Mouse (Mus musculus) adrenal gland (tissue): Measurements from ENCODE around the gene Pak2.
"Not testable (repeated sequence)": the region's sequence is repeated elsewhere in the genome, so short reads cannot be mapped to it uniquely, and the experiment has no call there.

ENCODE experiments used
- intact Hi-C: fragments of 180-260 bp; cut with DNase I; formaldehyde crosslinking; loops from one replicate; pipeline ENCODE4 v1.15.1; 2025

Pak2 gene

DNA sequence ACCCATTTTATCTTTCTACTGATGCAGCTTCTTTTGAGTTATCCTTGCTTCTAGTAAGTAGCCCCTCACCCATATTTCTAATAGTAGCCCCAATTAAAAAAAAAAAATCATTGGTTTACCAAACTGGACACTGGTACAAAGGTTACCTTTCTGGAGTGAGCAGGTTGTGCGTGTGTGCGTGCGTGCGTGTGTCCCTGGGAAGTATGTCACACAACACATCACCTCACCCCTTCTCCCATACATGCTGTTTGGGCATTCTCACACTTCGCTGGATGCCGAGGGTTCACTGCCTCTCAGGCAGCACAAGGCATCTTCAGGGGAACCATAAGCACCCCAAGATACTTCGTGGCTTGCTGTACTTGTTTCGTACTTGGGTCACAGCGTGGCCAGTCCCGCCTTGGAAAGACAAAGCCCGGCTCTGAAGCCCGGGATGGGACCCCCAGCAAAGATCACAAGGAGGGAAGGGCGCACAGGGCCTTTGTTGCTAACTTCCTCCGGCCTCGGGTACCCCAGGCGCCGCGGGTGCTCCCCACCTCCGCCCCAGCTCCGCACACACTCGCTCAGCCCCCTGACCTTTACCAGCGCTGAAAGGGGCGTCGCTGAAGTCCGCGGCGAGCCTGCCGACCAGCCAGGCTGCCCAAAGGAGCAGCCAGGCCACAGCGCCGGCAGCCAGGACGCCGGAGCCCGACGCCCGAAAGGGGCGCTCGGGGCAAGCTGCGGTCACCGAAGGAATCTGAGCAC, 19.9 kb upstream of the Pak2 start:
- intact Hi-C loops: no loop called here

DNA sequence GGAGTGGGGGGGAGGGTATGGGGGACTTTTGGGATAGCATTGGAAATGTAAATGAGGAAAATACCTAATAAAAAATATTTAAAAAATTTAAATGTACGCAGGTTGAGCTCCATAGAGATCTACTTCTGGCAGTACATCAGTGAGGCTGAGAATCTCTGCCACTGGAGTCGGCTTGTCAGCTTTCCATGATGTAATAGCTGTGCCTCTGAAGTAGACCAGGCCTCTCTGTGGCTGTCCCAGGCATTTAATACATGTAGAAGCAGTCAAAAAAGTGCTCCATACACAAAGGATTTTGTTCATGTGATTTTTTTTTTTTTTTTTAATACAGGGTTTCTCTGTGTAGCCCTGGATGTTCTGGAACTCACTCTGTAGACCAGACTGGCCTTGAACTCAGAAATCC, 18.6 kb upstream of the Pak2 start:
- intact Hi-C loops: not testable (repeated sequence)

DNA sequence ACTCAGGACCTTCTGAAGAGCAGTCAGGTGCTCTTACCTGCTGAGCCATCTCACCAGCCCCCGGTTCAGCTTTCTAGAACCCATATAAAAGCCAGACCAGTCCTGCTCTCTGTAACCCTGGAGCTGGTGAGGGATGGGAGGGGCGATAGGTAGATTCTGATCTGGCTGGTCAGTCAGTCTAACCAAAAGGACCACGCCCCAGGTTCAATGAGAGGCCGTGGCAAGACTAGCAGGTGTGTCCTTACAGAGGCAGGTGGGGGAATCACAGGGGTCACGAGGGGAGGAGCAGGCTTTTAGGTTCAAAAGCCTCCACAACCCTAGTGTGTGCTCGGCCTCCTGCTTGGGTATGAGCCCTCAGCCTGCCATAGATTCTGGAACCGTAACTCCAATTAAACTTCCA, 12.3 kb upstream of the Pak2 start:
- intact Hi-C loops: no loop called here

DNA sequence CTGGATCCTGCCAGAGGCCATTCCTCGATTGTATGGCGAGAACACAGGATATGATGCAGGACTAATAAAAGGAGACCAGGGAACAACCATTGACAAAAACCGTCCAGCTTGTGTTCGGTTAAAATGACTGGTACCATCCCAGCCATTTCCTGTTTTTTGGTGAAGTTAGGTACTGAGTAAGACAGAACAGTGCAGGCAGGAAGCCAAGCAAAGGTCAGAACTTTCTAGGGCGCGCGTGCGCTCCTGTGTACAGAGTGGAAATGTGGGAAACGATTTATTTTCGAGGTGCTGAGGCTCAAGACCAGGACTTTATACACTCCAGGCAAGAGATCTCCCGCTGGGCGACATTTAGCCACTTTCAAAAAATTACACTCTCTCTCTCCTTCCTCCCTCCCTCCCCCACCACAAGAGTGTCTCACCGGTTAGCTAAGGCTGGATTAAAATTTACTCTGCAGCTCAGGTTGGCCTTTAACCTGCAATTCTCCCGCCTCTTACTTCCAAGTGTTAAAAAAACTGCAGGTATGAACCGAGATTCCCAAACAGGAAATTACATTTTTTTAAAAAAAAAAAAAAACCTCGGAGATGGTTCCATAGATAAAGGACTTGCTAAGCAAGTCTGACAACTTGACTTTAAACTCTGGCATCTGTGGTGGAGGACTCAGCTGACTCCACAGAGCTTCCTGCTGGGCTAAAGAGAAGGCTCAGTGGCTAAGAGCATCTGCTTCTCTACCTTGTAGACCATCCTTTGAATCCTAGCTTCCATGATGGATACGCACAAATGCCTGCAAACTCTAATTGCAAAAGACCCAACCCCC, 8.7 kb upstream of the Pak2 start:
- intact Hi-C loops: no loop called here

DNA sequence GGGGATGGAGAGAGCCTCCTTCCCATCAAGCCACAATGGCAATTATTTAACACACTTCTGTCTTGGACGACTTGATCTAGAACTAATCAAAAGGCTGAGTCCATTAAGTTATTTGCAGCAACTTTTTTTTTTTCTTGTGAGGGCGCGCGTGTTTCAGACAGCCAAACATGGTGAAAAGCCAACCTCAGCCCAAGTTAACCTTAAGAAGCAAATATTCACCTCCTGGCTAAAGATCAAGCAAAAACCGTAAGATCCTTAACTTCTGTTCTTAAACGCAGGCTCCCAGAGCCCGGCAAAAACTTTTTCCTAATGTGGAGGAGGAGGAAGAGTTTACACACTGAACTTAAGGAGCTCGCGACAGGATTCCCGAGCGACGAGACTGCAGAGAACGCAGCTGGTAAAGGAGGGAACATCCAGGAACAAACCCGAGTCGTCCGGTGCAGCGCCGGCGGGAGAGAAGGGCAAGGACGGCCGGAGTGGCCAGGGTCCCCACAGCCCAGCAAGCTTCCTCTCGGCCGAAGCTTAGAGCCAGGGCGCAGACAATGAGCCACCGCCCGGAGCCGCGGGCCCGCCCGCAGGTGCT, 643 bp downstream of the Pak2 start:
- intact Hi-C loops: no loop called here

DNA sequence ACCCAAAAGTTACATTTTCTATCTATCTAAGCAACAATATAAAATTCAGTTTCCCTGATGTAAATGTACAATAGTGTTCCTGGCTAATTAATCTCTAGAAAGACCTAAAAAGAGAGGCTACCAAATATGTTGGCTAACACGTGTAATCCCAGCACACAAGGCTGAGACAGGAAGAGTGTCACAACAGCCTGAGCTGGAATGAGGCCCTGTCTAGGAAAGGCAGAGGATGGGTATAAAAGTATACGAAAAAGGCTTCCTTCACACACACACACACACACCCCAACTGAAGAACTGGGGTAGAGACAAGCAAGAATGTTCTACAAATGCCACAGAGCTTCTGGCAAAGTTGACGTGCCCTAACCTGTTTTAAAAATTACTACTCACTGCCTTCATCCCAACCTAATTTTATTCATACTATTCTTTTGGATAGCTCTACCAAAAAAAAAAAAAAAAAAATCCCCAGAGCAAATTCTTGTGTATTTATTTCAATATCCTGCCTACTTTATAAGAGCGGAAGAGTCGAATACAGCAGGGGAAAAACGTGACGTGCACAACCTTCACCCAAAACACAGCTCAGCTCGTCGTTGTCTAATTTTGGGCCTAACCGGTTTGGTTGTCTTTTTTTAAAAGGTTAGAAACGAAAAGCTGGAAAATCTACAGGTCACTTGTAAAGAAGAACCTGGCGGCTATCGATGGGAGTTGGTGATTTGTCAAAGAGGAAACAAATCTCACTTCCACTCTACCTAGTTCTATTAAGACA, 1.3 kb downstream of the Pak2 start:
- intact Hi-C loops: no loop called here

DNA sequence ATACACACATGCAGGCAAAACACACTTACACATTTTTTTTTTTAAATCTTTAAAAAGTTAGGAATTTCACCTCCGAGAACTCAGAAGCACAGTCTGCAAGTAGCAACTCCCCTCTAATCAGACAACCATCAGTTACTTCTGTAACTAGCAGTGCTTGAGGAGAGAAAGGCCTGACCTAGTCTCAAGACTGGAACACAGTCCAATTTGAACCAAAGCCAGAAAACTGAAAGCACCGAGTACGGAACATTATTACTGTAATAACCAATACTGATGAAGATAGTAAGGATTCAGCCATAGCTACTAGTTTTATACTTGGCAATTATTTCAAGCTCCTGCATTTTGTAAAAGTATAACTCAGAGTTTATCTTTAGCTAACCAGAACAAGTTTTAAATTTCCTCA, 2.7 kb downstream of the Pak2 start:
- intact Hi-C loops: no loop called here

DNA sequence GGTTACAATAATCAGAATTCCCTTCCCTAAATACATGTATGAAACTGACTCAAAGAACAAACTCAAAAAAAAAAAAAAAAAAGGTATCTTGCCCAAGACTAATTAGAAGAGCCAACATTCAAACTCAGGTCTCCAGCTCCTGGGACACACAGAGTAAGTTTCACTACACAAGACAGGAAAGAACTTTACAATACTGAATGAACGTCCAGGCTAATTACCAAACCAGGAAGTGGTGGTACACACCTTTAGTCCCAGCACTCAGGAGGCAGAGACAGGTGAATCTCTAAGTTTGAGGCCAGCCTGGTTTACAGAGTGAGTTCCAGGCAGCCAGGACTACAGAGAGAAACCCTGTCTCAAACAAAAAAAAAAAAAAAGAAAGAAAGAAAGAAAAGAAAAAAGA, 3.4 kb downstream of the Pak2 start:
- intact Hi-C loops: no loop called here

DNA sequence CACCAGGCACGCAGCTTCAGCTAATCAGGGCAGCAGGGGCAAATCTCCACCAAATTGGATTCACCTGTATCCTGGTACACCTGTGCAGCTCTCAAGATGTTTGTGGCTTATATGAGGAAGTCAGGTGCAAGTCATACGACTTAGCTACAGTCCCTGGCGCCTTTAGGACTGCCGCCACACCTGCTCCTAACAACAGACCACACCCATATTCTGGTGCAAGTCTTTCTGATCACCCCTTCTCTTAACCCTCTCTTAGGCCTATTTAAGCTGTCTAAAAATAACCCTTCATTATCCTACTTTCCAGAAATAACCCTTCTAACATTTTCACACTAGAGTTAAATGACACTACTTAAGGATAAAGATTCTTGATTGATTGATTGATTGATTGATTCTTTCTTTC, 9.1 kb downstream of the Pak2 start:
- intact Hi-C loops: not testable (repeated sequence)

DNA sequence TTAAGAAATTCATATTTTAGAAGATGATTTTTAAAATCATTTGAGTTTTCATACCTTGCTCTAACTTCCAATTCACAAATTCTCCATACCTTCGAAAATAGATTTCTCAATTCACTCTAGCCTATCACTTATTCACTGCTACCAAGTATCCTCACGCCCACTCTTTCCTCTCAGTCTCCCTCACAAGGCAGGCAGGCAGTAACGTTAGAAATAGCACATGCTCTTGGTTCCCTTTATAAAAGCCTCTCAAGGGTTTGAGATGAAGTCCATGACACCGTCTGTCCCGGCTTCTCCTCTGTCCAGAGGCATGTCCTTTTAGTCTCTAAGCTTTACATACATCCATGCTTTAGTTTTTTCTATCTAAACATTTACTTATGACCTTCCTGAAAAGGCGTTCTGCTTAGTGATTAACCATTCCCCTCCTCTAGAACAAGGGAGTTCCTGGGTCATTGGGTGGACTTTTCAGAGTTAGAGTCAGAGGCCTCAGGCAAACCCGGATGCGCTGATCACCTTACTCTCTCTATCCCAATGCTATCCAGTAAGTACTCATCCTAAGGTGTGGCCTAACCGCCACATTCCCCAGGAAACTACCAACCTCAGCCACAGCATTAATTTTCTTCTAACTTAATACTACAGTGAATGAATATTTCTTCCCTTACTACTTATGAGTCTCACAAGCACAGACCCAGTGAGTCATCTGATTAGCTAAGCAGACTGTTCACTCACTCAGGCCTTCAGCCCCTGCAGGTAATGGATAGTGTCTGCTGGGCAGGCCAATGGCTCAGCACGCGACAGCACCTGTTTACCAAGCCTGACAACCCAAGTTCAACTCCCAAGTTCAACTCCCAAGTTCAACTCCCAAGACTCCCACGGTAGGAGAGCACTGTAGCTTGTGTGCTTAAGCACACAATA, 10.5 kb downstream of the Pak2 start:
- intact Hi-C loops: no loop called here

DNA sequence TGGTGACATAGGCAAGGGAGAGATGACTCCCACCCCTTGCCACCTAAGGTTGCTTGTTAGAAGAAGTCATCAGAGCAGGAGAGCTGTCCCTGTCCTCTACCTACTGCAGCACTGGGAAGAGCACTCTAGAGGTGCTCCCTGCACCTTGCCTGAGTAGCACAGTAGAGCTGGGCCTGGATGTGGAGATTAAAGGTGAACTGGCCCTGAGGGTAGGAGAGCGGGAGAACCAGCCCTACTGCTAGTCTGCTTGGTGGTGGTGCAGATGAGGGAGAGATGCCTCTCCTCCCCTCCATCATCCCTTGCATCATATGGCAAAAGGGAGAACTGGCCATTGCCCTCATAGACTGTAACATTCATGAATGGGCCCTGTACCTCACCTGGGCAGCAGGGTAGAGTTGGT, 12.2 kb downstream of the Pak2 start:
- intact Hi-C loops: no loop called here

DNA sequence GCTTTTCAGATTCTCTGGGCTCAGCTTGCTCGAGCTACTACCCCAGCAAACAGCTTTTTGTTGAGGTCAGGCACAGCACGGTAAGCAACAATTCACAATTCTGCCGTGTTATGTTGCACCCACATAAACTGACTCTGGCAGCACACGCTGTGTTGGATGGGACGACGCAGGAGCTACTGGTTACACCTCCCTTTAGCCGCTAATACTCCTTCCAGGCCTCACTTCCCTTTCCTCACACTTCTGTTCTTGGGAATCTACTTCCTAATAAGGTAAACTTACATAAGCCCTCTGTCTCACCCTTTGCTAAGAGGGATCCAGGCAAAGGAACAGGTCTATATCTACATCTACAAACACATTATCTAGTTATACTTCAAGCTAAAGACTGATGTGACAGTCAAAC, 15.2 kb downstream of the Pak2 start:
- intact Hi-C loops: no loop called here

DNA sequence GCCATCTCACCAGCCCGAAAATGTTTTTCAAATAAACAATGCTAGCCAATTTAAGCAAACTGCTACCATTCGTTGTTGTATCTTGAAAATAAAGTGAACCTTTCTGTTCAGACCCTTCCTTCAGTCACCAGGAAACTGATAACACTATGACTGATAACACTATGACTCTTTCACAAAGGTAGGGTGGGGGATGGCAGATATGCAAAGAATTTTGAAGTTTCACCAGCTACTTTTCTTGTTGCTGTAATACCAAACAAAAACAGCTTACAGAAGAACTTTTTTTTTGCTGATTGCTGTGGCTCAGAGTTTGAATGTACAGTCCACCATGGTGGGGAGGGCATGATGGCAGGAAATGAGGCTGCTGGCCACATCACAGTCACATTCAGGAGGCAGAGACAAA, 16.9 kb downstream of the Pak2 start:
- intact Hi-C loops: no loop called here

DNA sequence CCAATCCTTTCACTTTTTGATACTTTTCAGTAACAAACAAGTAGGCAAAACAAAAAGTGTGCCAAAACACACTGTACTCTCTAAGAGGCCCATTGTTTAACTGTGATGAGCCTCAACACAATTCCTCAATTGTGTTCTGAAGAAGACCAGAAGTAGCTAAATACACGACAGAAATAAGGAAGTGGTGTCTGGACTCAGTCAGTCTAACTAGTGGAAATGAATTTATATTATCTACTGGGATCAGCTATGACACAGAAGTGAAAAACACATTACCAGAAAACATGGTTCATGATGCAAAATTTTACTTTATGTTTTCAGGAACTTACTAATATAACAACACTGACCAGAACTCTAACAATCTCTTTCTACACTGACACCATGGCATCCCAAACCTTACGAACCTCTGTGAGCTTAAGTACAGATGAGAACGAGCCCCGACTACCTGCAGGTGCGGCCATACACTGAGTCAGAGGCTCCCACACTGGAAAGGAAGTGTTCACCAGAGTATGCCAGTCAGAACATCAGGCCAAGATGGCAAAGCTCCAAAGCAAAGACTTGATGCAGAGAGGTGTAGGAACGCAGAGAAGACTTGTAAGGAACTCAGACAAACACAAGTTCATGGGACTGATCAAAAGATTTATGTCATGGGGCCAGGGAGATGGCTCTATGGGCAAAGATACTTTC, 19.2 kb downstream of the Pak2 start:
- intact Hi-C loops: no loop called here

DNA sequence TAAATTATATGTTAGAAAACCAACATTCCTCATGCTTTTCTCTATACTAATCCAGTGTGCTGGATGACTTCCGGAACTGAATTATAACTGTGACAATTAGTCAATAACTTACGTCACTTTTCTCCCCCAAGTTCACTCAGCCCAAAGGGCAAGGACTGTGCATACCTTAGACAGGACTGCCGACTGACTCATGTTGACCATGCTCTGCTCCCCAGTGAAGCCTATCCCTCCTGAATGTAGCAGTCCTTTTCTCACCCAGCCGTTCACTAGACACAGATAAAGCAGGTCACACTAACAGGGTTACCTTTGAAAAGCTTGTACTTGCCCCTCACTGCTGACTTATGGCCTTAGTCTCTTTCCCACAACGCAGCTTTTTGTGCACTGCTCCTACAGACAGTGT, 20.3 kb downstream of the Pak2 start:
- intact Hi-C loops: no loop called here

DNA sequence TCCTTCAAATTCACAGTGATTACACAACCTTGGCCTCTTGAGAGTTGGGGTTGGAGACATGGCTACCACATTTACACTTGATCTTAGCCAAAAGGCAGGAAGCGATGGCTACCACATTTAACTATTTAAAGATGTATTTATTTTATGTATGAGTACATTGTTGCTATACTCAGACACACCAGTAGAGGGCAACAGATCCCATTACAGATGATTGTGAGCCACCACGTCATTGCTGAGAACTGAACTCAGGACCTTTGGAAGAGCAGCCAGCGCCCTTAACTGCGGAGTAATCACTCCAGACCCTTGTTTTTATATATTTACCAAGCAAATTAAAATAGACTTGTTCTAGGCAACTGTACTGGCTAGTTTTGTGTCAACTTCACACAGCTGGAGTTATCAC, 36.8 kb downstream of the Pak2 start:
- intact Hi-C loops: no loop called here

DNA sequence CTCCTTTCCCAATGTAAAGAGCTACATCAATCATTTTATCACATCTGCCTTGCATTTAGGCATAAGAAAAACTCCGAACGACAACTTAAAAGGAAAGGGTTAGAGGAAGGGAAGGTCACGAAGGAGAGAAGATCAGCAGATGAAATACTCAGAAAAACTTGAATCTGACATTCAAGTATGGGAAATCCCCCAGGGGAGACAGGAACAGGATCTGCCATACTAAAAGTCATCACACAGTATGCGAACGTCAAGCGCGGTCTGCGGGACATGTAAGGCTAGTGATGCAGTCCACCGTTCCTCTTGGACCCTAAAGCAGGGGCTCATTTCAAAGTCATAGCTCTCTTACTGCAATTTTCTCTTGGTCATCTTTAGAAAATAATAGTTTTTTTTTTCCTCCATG, 59.5 kb downstream of the Pak2 start:
- intact Hi-C loops: no loop called here

DNA sequence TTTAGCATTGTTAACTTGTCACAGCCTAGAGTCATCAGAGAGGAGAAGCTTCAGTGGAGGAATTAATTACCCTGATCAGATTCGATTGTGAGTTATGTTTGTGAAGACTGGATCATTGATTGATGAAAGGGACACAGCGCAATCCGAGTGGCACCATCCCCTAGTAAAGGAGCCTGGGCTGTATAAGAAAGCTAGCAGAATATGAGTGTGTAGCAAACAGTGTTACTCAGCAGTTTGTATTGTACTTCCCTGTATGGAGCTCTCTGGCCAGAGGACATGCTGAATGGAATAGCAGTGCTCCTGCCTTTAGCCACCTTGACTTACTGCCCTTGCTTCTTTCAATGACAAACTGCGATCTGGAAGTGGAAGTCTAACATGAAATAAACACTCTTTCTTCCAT, 68.8 kb downstream of the Pak2 start:
- intact Hi-C loops: no loop called here

DNA sequence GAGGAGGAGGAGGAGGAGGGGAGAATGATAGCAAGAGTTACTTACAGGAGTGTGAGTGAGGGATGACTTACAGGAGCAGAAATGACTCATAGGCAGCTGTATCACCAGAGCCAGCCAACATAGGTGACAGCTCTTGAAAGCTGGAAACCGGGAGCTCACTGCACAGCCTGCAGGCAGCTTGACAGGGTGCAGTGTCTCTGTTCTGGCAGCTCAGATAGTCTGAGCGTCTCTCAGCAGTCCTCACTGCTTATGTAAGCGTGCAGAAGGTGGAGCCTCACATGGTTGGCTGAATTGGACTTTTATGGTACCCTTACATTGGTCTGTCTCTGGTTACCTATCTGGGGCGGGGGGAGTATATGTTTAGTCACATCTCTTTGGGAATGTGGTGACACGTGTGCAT, 69.2 kb downstream of the Pak2 start:
- intact Hi-C loops: no loop called here
